Mouse (Mus musculus): Measurements from ENCODE around the gene B3gat3.
"Not testable (repeated sequence)": the region's sequence is repeated elsewhere in the genome, so short reads cannot be mapped to it uniquely, and the experiment has no call there.

The B3gat3 gene

GRCm38 (mm10) chr19:8942276-8942964, 22.2 kb downstream of the B3gat3 start:
- peak; percentile 85 for DNase-seq (ENCODE audit: low read depth)

- DNase-seq (ENCODE audit: low read depth), result peak; percentile 38
Observed at GRCm38 (mm10) chr19:8943047-8943446, 22.9 kb downstream of the B3gat3 start.

GRCm38 (mm10) chr19:8944062-8944461, 23.9 kb downstream of the B3gat3 start:
- no peak for DNase-seq (ENCODE audit: low read depth)

GRCm38 (mm10) chr19:8944750-8945149, 24.6 kb downstream of the B3gat3 start:
- DNase-seq (ENCODE audit: low read depth), result peak; percentile 82

- DNase-seq (ENCODE audit: low read depth), result no peak
Observed at GRCm38 (mm10) chr19:8945251-8945650, 25.1 kb downstream of the B3gat3 start.

DNA sequence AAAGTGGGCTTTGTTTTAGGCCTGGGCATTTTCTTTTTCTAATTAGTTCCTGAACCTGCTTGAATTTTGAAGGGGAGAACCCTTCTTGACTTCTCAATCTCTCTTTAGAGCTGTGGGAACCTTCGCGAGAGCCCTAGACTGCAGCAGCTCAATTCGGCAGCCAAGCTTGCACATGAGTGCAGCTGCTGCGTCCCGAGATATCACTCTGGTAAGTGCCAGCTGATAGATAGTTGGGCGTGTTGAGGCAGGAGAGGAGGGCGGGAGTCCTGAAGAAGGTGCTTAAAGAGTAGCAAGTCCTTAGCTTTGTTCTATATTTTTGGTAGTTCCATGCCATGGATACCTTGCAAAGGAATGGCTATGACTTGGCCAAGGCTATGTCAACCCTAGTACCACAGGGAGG, 26.8 kb downstream of the B3gat3 start:
- DNase-seq (ENCODE audit: low read depth), result no peak

- no peak for DNase-seq (ENCODE audit: low read depth)
Observed at GRCm38 (mm10) chr19:8950190-8950589, 30.0 kb downstream of the B3gat3 start.

DNA sequence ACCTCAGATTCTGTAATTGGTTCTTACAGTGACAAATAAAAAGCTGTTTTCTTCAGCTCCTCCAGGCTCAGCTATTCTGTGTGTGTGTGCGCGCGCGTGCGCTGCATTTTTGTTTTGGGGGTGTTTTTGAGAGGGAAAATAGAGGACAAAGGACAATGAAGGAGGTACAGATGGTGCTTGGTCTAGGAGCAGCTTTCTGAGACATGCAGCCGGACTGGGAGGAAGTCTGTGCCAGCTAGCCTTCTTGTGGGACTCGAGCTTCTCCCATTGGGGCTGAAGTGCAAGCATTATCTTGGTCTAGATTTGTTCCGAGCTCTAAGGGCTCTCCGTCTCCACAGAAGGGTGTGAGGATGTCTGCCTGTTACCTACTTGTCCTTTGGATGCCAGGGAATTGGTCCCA, 32.1 kb downstream of the B3gat3 start:
- DNase-seq (ENCODE audit: low read depth), result no peak

DNA sequence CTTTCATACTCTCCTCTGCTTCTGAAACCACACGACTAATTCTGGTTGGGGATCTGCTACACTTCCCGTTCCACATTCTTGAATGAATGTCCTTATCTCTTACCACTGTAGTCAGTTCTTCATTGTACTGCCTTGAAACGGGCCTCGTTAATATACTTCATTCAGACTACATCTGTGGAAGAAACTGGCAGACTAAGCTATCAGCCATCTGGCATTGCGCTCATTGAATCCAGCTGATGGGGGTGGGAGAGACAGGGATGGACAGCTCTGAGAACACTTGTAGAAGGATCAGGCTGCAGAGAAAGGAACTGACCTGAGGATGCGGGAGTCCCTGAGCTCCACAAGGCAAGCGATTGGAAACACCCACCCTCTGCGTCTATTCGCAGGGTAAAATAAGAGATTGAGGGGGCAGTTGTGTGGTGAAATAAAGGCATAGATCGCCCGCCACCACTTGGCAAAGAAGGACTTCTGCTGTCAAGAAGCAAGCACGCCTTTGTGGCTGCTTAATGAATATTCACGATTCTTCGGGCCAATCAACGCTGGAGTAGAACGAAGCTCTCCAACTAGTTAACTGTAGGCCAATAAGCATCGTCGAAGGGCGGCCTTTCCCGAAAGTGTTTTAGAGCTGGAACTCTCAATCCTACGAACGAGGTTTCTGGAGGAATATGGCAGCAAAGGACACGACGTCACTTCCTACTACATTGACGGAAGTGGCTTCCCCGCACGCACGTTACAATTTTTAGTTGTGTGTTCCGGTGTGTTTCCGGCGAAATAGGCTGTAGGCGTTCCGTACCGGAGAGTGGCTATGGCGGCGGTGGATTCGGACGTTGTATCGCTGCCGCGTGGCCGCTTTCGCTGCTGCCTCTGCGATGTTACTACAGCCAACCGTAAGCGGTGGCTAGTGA, 33.2 kb downstream of the B3gat3 start, which contains the start of gene Tut1:
Tut1 (plus strand) TSS at position 713 of the 905 bp plus-strand sequence.
- DNase-seq (ENCODE audit: low read depth), result peak; percentile 99

GRCm38 (mm10) chr19:8954171-8954570, 34.0 kb downstream of the B3gat3 start:
- DNase-seq (ENCODE audit: low read depth), result peak; percentile 54

- no peak for DNase-seq (ENCODE audit: low read depth)
Observed at GRCm38 (mm10) chr19:8962256-8962655, 42.1 kb downstream of the B3gat3 start.

GRCm38 (mm10) chr19:8965075-8965474, 44.9 kb downstream of the B3gat3 start:
- no peak for DNase-seq (ENCODE audit: low read depth)

DNA sequence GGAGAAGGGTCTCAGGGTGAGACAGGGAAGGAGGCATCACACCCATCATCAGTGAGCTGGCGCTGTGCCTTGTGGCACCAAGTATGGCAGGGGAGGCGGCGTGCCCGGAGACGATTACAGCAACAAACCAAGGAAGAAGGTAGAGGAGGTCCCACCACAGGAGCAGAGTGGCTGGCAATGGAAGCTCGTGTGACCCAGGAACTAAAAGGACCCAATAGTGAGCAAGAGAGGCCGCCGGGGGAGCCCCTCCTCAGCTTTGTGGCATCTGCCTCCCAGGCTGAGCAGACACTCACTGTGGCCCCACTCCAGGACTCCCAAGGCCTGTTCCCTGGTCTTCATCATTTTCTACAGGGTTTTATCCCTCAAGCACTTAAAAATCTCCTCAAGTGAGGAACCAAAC, 45.6 kb downstream of the B3gat3 start:
- no peak for DNase-seq (ENCODE audit: low read depth)

- DNase-seq (ENCODE audit: low read depth), result no peak
Observed at GRCm38 (mm10) chr19:8966198-8966589, 46.0 kb downstream of the B3gat3 start.

DNA sequence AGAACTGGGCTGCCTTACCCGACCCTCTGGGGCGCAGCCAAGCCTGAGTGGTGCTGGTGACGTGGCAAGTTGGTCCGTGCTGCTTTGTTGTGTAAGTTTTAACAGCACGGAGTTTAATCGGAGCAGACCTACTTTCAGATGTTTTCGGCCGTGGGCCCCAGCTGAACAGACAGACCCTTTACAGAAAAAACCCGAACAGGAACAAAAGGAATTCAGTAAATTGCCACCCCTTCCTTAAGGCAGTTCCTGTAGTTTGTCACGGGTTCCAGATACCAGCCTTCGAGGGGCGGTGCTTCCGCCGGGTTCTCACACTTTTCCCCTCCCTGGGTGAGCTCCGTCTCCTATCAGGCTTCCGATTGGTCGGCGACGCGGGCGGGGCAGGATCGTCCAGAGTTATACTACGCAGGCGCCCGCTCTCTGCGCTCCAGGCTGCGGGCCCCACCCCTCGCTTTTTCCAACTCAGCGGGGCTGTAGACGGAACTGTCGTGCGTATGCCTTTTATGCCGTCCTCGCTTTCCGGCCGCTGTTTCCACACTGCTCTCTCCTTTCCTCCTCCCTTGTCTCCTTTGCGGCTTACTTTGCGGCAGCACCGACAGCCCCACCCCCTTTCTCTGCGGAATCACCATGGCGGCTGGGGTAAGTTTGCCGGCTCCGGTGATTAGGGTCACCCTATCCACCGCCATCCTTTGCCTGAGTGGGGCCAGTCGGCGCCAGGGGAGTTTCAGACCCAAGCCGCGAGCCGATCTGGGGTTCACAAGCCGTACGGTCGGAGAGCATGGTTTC, 46.6 kb downstream of the B3gat3 start, which contains the start of gene Eef1g:
Eef1g (plus strand) TSS at position 452 of the 783 bp plus-strand sequence.
- peak; percentile 99 for DNase-seq (ENCODE audit: low read depth)

DNA sequence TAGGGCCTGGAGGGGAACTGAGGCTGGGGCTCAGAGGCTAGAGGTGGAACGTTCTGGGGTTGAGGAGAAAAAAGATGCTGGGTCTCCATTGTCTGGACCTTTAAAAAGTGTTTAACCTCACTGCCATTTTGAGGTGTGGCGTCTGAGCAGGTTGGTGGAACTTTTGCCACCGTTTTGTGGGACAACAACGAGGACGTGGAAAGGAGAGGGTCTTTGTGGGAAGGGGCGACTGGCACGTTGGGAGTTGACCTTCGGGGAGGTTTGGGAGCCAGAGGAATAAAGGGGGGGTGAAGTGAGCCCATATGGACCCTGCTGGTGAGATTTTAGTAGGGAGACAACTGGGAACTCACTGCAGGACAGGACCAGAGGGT, 47.2 kb downstream of the B3gat3 start:
- DNase-seq (ENCODE audit: low read depth), result no peak

- DNase-seq (ENCODE audit: low read depth), result peak; percentile 45
Observed at GRCm38 (mm10) chr19:8967893-8968292, 47.7 kb downstream of the B3gat3 start.

- not testable (repeated sequence) for DNase-seq (ENCODE audit: low read depth)
Observed at GRCm38 (mm10) chr19:8972491-8972890, 52.3 kb downstream of the B3gat3 start.

DNA sequence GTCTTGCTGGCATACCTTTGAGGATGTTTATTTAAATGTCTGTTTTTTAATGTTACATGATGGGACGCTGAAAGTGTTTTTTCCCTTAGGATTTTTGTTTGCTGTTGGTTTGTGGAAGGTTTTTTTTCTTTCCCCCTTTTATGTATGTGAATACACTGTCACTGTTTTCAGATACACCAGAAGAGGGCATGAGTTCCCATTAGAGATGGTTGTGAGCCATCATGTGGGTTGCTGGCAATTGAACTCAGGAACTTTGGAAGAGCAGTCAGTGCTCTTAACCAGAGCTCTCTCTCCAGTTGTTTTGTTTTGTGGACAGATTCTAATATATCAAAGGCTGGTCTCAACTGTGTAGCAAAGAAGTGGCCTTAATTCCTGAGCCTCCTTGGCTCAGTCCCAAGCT, 54.5 kb downstream of the B3gat3 start:
- DNase-seq (ENCODE audit: low read depth), result no peak

DNA sequence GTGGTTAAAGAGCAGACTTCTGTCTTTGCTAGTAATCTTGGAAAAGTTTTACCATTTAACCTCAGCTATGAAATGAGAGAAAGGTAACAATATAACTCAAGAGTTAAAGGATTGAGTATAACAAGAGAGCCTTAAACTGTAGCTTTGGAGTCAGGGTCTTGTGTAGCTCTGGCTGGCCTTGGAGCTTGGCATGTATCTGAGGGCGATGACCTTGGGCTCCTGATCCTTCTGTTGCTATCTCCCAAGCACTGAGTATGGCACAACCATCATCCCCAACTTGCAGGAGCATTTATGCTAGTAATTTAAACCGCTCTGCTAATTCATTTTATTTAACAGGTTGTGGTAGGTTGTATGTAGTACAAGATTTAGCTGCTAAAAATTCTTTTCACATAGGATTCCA, 55.3 kb downstream of the B3gat3 start:
- DNase-seq (ENCODE audit: low read depth), result no peak

- DNase-seq (ENCODE audit: low read depth), result peak; percentile 88
Observed at GRCm38 (mm10) chr19:8976535-8976934, 56.4 kb downstream of the B3gat3 start.
